Comparison of ENCODE assay signal across 8 mouse cellular contexts in genomic region chr12:53124131-53124530, GRCm38 (mm10).
DNase-seq lines count a peak whose midpoint lies in the region; ATAC-seq lines count a peak whose summit lies in the region.

No protein-coding gene starts in this region.

- H3K27me3 ChIP-seq in embryonic facial prominence, embryonic 13.5 days: no peaks in the 10 kb centered on the region
- no peaks in the 10 kb centered on the region for H3K27me3 ChIP-seq in embryonic facial prominence, embryonic 10.5 days (replicated peaks; ENCODE audit: low read depth, poor library complexity, severe bottlenecking)
- no peaks in the 10 kb centered on the region for H3K27me3 ChIP-seq in heart, embryonic 16.5 days (ENCODE audit: control insufficient read depth, insufficient read depth, low read length)
- H3K27me3 ChIP-seq in neural tube, embryonic 14.5 days (ENCODE audit: control insufficient read depth, insufficient read depth, low read length): no peaks in the 10 kb centered on the region

- H3K4me3 ChIP-seq in embryonic facial prominence, embryonic 13.5 days: no peak overlapping the region
- no peak overlapping the region for H3K4me3 ChIP-seq in embryonic facial prominence, embryonic 10.5 days
- no peak overlapping the region for H3K4me3 ChIP-seq in heart, embryonic 16.5 days (ENCODE audit: low read length)
- H3K4me3 ChIP-seq in neural tube, embryonic 14.5 days (ENCODE audit: low read depth, low read length): no peak overlapping the region

- 61% methylated on average over 7 of the region's 7 CpGs for WGBS in embryonic facial prominence, embryonic 13.5 days
- 77% methylated on average over 7 of the region's 7 CpGs for WGBS in embryonic facial prominence, embryonic 10.5 days
- WGBS in heart, embryonic 16.5 days: 62% methylated on average over 7 of the region's 7 CpGs
- WGBS in neural tube, embryonic 14.5 days: 49% methylated on average over 7 of the region's 7 CpGs

- H3K4me2 ChIP-seq in embryonic facial prominence, embryonic 13.5 days: 0 out of 2 replicates have a peak overlapping the region, but pooled peaks have one; percentile 16
- peak overlapping the region; percentile 45 for H3K4me2 ChIP-seq in heart, embryonic 16.5 days (ENCODE audit: low read depth, low read length)
- no peak overlapping the region for H3K4me2 ChIP-seq in neural tube, embryonic 14.5 days (ENCODE audit: low read depth, low read length)

- peaks cover 11% of the 10 kb centered on the region; the same call in 1 of the 2 replicates for H3K4me1 ChIP-seq in embryonic facial prominence, embryonic 13.5 days
- peaks cover 11% of the 10 kb centered on the region for H3K4me1 ChIP-seq in embryonic facial prominence, embryonic 10.5 days
- no peaks in the 10 kb centered on the region for H3K4me1 ChIP-seq in heart, embryonic 16.5 days (ENCODE audit: control insufficient read depth, insufficient read depth, low read length)
- H3K4me1 ChIP-seq in neural tube, embryonic 14.5 days (ENCODE audit: control insufficient read depth, insufficient read depth, low read length): peaks cover 21% of the 10 kb centered on the region

- no peak overlapping the region for H3K9ac ChIP-seq in embryonic facial prominence, embryonic 13.5 days
- H3K9ac ChIP-seq in heart, embryonic 16.5 days (ENCODE audit: low read length): no peak overlapping the region
- H3K9ac ChIP-seq in neural tube, embryonic 14.5 days (replicated peaks; ENCODE audit: low read depth, low read length): no peak overlapping the region

- no peak for ATAC-seq in embryonic facial prominence, embryonic 13.5 days (ENCODE audit: insufficient number of reproducible peaks, insufficient read depth, low FRiP score, low TSS enrichment, low read depth)
- no peak for ATAC-seq in heart, embryonic 16.5 days (replicated peaks; ENCODE audit: extremely low read depth, insufficient read depth, low FRiP score)
- ATAC-seq in neural tube, embryonic 14.5 days (ENCODE audit: low read depth): no peak; the same call in 1 of the 2 replicates
- no peak for ATAC-seq in granulocyte monocyte progenitor cell, adult 5-6 weeks (replicated peaks; ENCODE audit: poor library complexity, severe bottlenecking)

- H3K27ac ChIP-seq in embryonic facial prominence, embryonic 13.5 days: no peak overlapping the region
- no peak overlapping the region for H3K27ac ChIP-seq in embryonic facial prominence, embryonic 10.5 days (replicated peaks)
- H3K27ac ChIP-seq in heart, embryonic 16.5 days (ENCODE audit: low read length): peak overlapping the region; percentile 55; the same call in 1 of the 2 replicates
- H3K27ac ChIP-seq in neural tube, embryonic 14.5 days (ENCODE audit: low read depth, low read length): peak overlapping the region; percentile 63

- DNase-seq in embryonic facial prominence, embryonic 10.5 days (ENCODE audit: low spot score): no peak
- DNase-seq in brain, adult 2 months (ENCODE audit: low read depth, low spot score): peak; percentile 80
- peak; percentile 38 to 44 for DNase-seq in layer of hippocampus, adult 8-10 months (ENCODE audit: low spot score in 2 of 2)
- no peak for DNase-seq in embryo, embryonic 9.5 days (ENCODE audit: extremely low spot score)

- H3K9me3 ChIP-seq in embryonic facial prominence, embryonic 13.5 days: no peaks in the 10 kb centered on the region; the same call in 1 of the 2 replicates
- H3K9me3 ChIP-seq in embryonic facial prominence, embryonic 10.5 days: 0 out of 2 replicates have a peak, but pooled peaks cover 2% of the 10 kb centered on the region
- H3K9me3 ChIP-seq in heart, embryonic 16.5 days (replicated peaks; ENCODE audit: control insufficient read depth, low read length): no peaks in the 10 kb centered on the region
- no peaks in the 10 kb centered on the region for H3K9me3 ChIP-seq in neural tube, embryonic 14.5 days (ENCODE audit: control insufficient read depth, low read length)

- no peaks in the 10 kb centered on the region for H3K36me3 ChIP-seq in embryonic facial prominence, embryonic 13.5 days
- H3K36me3 ChIP-seq in embryonic facial prominence, embryonic 10.5 days (replicated peaks): no peaks in the 10 kb centered on the region
- peaks cover 2% of the 10 kb centered on the region; the same call in 1 of the 2 replicates for H3K36me3 ChIP-seq in heart, embryonic 16.5 days (ENCODE audit: control insufficient read depth, insufficient read depth)
- H3K36me3 ChIP-seq in neural tube, embryonic 14.5 days (ENCODE audit: control insufficient read depth, insufficient read depth, low read length): no peaks in the 10 kb centered on the region

Comparison
In these comparisons a context has a peak if more than half of its experiments do, and no peak if none do; other contexts are left out.
1. H3K27ac ChIP-seq: peak in heart, embryonic 16.5 days (single experiment) and neural tube, embryonic 14.5 days (single experiment); none in embryonic facial prominence, embryonic 13.5 days (single experiment) and embryonic facial prominence, embryonic 10.5 days (single experiment).
2. DNase-seq: peak in brain, adult 2 months (single experiment) and layer of hippocampus, adult 8-10 months (2 of 2); none in embryonic facial prominence, embryonic 10.5 days (single experiment) and embryo, embryonic 9.5 days (single experiment).